Mouse (Mus musculus): ENCODE measurements around the gene S100a13.

GRCm38 (mm10) chr3:90465081-90465685 is 49.1 kb upstream of the S100a13 start:
- TF ChIP-seq CTCF (IDR thresholded peaks at IDR 0.05; ENCODE audit: low read depth) (no peak), EP300 (IDR thresholded peaks at IDR 0.05; ENCODE audit: low read depth) (no peak)

All from heart, postnatal 0 days (tissue).